Mouse (Mus musculus): ENCODE measurements around the gene Col23a1.

GRCm38 (mm10) chr11:51311846-51312245, 22.1 kb downstream of the Col23a1 start:
- TF ChIP-seq POLR2A (IDR thresholded peaks at IDR 0.05; ENCODE audit: low read depth, low read length) (no peak), CTCF (IDR thresholded peaks at IDR 0.05; ENCODE audit: extremely low read depth, insufficient read depth, insufficient read length, insufficient replicate concordance) (no peak)
